Mouse (Mus musculus) liver, postnatal 0 days (tissue): ENCODE results near the gene Utrn.

Source experiments
- CTCF ChIP-seq: sonication (generic); IDR thresholded peaks from 2 replicates; pipeline ENCODE4 v1.5.1; 2016; ENCODE audit warnings: antibody characterized with exemption, low read depth
- EP300 ChIP-seq: IDR thresholded peaks from 2 replicates; pipeline ENCODE4 v1.6.1; 2016; ENCODE audit warnings: antibody characterized with exemption, low read depth, mild to moderate bottlenecking

DNA sequence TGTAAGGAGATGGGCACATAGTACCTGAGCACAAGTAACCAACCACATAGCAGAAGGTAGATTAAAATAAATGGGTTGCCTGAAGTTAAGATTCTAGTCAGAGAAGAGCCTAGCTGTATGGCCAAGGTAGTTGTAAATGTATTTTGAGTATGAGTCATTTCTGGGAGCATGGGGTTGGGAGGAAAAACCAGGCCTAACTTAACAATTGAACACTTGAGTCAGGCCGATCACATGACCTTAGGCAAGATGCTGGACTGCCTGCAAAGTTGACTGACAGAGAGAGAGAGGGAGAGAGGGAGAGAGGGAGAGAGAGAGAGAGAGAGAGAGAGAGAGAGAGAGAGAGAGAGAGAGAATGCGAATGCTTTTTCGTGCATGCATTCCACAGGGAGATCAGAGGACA, 7.3 kb upstream of the Utrn start:
- TF ChIP-seq CTCF, result no peak
- TF ChIP-seq EP300, result no peak
